Mouse (Mus musculus): ENCODE results near the gene Cacna1e.

DNA sequence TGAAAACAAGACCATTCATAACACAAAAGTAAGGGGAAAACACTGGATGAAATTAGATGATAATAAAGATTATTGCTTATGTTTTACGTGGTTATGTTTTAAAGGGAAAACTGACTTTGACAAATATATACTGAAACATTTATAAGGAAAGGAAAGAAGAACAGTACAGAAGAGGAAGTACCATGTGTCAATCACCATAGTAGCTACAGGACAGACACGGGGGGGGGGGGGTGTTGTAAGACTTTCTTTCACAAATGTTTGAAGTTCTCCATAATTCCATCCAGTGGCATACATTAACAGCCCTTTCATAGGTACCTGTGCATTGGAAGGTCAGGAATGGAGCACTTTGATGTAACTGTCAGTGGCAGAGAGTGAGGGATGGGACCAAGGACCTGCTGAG, 25.3 kb upstream of the Cacna1e start:
- TF ChIP-seq CTCF (IDR thresholded peaks at IDR 0.05; ENCODE audit: borderline replicate concordance, insufficient read depth, low read depth, low read length) (no peak), POLR2A (IDR thresholded peaks at IDR 0.05; ENCODE audit: borderline replicate concordance, insufficient read depth, low read length) (no peak)
